Mouse (Mus musculus) kidney, embryonic 14.5 days (tissue): ENCODE results near the gene Plekhh3. TPM values are rescaled to one million over a fixed set of nuclear protein-coding genes. Genes with fewer than 3 reads are reported as not detected.
"Not testable (repeated sequence)": the region's sequence is repeated elsewhere in the genome, so short reads cannot be mapped to it uniquely, and the experiment has no call there.

Experiments
- ATAC-seq: fragments of 200-750 bp; cut with Nextera tagmentation; 2 replicates; pipeline ENCODE4 v1.8.0; 2017; ENCODE audit warnings: moderate number of reproducible peaks, mild to moderate bottlenecking, moderate TSS enrichment, moderate library complexity; ENCODE audit not compliant: low FRiP score, low TSS enrichment
- H3K27ac ChIP-seq: fragments of 300-500 bp; sonication (generic); 2 replicates; pipeline ENCODE4 v1.5.1; 2014; ENCODE audit warnings: low read depth, mild to moderate bottlenecking, low read length, moderate library complexity, mixed read lengths
- H3K27me3 ChIP-seq: fragments of 300-500 bp; sonication (generic); 2 replicates; pipeline ENCODE4 v1.6.1; 2014; ENCODE audit warnings: mild to moderate bottlenecking, low read length; ENCODE audit not compliant: control insufficient read depth, insufficient read depth
- H3K36me3 ChIP-seq: fragments of 300-500 bp; sonication (generic); 2 replicates; pipeline ENCODE4 v1.6.1; 2014; ENCODE audit warnings: low read length, mixed read lengths; ENCODE audit not compliant: control insufficient read depth, insufficient read depth
- H3K4me1 ChIP-seq: fragments of 300-500 bp; sonication (generic); 2 replicates; pipeline ENCODE4 v1.6.1; 2014; ENCODE audit warnings: low read length, mixed read lengths; ENCODE audit not compliant: control insufficient read depth, insufficient read depth
- H3K4me2 ChIP-seq: fragments of 300-500 bp; sonication (generic); replicated peaks from 2 replicates; pipeline ENCODE4 v1.6.1; 2014; ENCODE audit warnings: low read depth, mild to moderate bottlenecking, low read length
- H3K4me3 ChIP-seq: fragments of 300-500 bp; sonication (generic); 2 replicates; pipeline ENCODE4 v1.5.1; 2014; ENCODE audit warnings: mild to moderate bottlenecking, low read length
- H3K9ac ChIP-seq: fragments of 300-500 bp; sonication (generic); 2 replicates; pipeline ENCODE4 v1.6.1; 2014; ENCODE audit warnings: low read depth, mild to moderate bottlenecking, low read length, moderate library complexity
- H3K9me3 ChIP-seq: fragments of 300-500 bp; sonication (generic); 2 replicates; pipeline ENCODE4 v1.6.1; 2016; ENCODE audit warnings: low read length; ENCODE audit not compliant: control insufficient read depth
- WGBS: fragments of 180-500 bp; shearing (Covaris S2); extraction: QIAGEN DNeasy Blood & Tissue Kit; methylation state at CpG from one replicate; pipeline ENCODE4 v1.1.7; 2014; 5-methylcytosine and 5-hydroxymethylcytosine counted together
- polyA plus RNA-seq: library from polyadenylated mRNA; unstranded; fragments of >200 nt; fragmentation: Nextera tagmentation; extraction: Ambion mirVana; gene quantifications from 2 replicates; pipeline ENCODE4 v1.2.1, GENCODE M21; 2014

The Plekhh3 gene
- polyA plus RNA-seq, 1 experiment from 2014 or later, result 17.9 TPM

DNA sequence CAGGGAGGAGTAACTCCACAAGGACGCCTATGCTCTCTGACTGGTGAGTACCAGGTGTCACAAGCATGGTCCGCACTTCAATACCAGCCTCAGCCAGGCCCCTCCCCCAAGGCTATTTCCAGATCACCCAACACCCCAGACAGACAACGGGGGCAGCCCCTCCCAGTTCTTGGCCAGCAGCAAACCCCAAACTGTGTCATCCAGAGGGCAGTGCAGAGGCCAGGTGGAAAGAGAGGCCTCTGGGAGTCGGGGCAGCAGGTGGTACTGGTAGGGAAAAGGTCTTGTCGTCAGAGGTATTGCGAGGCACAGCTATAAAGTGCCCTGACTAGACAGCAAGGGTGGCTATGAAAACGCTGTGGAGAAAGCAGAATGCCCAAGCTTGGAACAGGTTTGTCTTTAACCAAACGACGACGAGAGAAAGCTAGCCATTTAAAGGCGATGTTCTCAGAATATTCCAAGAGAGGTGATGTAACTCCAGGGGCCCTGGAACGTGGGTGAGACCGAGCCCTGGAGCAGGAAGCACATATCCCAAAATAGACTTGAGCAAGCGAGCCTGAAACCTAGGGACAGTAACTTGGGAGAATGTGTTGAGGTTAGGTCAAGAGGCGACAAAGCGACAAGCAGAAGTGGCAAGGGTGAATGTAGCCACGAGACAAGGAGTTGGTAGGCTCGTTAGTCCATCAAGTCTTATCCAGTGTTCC, 40.9 kb downstream of the Plekhh3 start:
- ATAC-seq, result no peak

DNA sequence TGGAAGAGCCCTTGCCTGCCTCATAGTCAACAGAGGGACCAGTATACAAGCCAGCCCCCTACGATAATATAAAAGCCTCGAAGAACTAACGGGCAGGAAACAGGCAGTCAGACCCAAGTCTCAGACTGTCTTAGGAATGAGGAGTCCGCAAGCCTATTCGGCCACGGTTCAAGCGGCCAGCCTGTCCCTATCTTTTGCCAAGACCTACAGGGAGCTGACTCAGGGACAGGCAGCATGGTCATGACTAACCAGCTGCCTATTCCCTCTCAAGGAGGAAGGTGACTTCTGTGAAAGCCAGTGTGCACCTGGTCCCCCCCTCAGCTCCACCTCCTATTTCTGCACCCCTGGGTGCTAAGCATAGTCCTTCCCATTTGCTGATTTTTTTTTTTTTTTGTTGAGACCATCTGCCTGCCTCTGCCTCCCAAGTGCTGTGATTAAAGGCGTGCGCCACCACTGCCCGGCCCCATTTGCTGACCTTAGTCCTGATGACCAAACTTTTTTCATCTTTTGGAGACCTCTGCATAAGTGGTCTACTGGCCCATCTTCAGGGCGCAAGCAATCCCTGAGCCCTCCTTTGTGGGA, 42.1 kb downstream of the Plekhh3 start:
- H3K4me2 ChIP-seq, result no peak overlapping the region
- H3K27ac ChIP-seq, result no peak overlapping the region
- H3K9me3 ChIP-seq, result peaks cover 5% of the 10 kb centered on the region; the same call in 1 of the 2 replicates
- H3K9ac ChIP-seq, result no peak overlapping the region
- H3K36me3 ChIP-seq, result peaks cover 20% of the 10 kb centered on the region
- WGBS, result 83% methylated on average over 11 of the region's 11 CpGs
- no peak for ATAC-seq
- H3K27me3 ChIP-seq, result no peaks in the 10 kb centered on the region
- H3K4me1 ChIP-seq, result no peaks in the 10 kb centered on the region
- no peak overlapping the region for H3K4me3 ChIP-seq

More for the DNA sequence above, 40.9 kb downstream of the Plekhh3 start:
- H3K4me2 ChIP-seq, result no peak overlapping the region
- no peak overlapping the region for H3K27ac ChIP-seq
- no peaks in the 10 kb centered on the region for H3K4me1 ChIP-seq
- H3K9ac ChIP-seq, result no peak overlapping the region
- H3K9me3 ChIP-seq, result peaks cover 5% of the 10 kb centered on the region; the same call in 1 of the 2 replicates
- no peaks in the 10 kb centered on the region for H3K27me3 ChIP-seq
- H3K36me3 ChIP-seq, result peaks cover 15% of the 10 kb centered on the region
- no peak overlapping the region for H3K4me3 ChIP-seq
- 37% methylated on average over 18 of the region's 18 CpGs for WGBS

DNA sequence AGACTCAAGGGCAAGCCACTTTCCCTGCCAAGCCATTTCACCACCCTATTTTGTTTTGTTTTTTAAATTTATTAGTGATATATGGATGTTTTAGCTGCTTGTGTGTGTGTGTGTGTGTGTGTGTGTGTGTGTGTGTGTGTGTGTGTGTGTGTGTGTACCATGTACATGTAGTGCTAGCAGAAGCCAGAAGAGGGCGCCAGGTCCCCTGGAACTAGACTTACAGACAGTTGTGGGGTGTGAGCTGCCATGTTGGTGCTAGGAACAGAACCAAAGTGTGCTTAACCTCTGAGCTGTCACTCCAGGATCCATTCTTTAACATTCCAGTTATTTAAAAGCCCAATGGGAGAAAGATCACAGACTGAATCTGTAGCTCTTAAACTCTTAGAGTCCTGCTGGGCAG, 44.1 kb downstream of the Plekhh3 start:
- Histone ChIP-seq H3K27ac (no peak overlapping the region), H3K9ac (no peak overlapping the region), H3K4me1 (no peaks in the 10 kb centered on the region), H3K27me3 (no peaks in the 10 kb centered on the region), H3K36me3 (peaks cover 39% of the 10 kb centered on the region), H3K9me3 (peaks cover 5% of the 10 kb centered on the region; the same call in 1 of the 2 replicates), H3K4me3 (no peak overlapping the region), H3K4me2 (no peak overlapping the region)
- no peak for ATAC-seq
- 76% methylated on average over 1 of the region's 1 CpGs for WGBS

DNA sequence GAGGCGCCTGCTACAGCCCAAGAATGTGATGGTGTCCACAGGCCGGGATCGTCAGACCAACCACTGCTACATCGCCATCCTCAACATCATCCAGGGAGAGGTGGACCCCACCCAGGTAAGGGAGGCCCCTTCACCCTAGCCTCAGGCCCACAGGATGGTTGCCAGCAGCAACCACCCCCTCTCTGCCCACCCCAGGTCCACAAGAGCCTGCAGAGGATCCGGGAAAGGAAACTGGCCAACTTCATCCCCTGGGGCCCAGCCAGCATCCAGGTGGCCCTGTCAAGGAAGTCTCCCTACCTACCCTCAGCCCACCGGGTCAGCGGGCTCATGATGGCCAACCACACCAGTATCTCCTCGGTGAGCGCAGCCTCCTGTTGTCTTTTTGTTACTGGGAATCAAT, 46.1 kb downstream of the Plekhh3 start:
- not testable (repeated sequence) for H3K27ac ChIP-seq, H3K4me2 ChIP-seq
- 98% methylated on average over 5 of the region's 9 CpGs for WGBS

DNA sequence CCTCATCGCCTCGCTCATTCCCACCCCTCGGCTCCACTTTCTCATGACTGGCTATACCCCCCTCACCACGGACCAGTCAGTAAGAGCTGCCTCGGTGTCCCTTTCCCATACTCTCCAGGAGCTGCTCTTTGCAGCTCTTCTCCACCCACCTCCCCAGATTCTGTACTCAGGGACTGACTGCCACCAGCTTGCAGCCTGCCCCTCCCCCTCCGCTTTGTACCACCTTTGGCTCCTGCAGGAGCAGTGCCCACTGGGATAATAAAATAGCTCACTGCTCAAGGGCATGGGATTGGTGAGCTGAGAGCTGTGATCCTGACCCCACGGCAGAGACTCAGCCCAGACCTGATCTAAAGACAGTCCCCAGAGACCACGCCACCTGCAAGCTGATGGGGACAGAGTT, 46.7 kb downstream of the Plekhh3 start:
- H3K4me2 ChIP-seq, ATAC-seq, H3K27me3 ChIP-seq, H3K4me1 ChIP-seq, H3K27ac ChIP-seq, H3K9ac ChIP-seq, H3K4me3 ChIP-seq, H3K9me3 ChIP-seq: not testable (repeated sequence)
- WGBS, result 90% methylated on average over 8 of the region's 8 CpGs
- peaks cover 39% of the 10 kb centered on the region for H3K36me3 ChIP-seq

More for the DNA sequence above, 46.1 kb downstream of the Plekhh3 start:
- not testable (repeated sequence) for H3K4me1 ChIP-seq, H3K9ac ChIP-seq, H3K27me3 ChIP-seq, ATAC-seq, H3K9me3 ChIP-seq, H3K4me3 ChIP-seq
- H3K36me3 ChIP-seq, result peaks cover 39% of the 10 kb centered on the region

DNA sequence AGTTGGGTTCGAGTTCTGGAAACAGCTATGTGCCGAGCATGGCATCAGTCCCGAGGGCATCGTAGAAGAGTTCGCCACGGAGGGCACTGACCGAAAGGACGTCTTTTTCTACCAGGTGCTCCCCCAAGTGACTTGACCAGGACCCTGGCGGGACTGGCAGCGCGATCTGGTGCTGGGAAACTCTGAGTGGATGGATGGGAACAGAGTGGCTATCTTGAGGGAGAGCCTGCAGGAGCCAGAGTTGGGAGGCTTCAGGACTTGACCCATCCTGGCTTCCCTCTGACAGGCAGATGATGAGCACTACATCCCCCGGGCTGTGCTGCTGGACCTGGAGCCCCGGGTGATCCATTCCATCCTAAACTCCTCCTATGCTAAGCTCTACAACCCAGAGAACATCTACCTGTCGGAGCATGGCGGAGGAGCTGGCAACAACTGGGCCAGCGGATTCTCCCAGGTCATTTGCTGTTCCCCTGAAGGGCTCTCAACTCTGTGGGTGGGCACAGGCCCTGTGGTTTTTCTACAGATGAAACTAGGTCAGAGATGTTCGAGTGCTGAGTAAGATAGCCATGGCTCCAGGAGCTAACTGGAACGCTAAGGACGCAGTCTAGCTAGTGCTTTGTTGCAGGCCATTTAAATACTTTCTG, 50.5 kb downstream of the Plekhh3 start:
- no peaks in the 10 kb centered on the region for H3K27me3 ChIP-seq
- peak overlapping the region; percentile 97 for H3K4me2 ChIP-seq
- peak overlapping the region; percentile 86 for H3K9ac ChIP-seq
- H3K4me3 ChIP-seq, result peak overlapping the region; percentile 89
- H3K27ac ChIP-seq, result peak overlapping the region; percentile 89
- WGBS, result 23% methylated on average over 19 of the region's 19 CpGs
- H3K4me1 ChIP-seq, result peaks cover 18% of the 10 kb centered on the region
- H3K9me3 ChIP-seq, result no peaks in the 10 kb centered on the region
- ATAC-seq, result no peak
- peaks cover 34% of the 10 kb centered on the region; the same call in 1 of the 2 replicates for H3K36me3 ChIP-seq

DNA sequence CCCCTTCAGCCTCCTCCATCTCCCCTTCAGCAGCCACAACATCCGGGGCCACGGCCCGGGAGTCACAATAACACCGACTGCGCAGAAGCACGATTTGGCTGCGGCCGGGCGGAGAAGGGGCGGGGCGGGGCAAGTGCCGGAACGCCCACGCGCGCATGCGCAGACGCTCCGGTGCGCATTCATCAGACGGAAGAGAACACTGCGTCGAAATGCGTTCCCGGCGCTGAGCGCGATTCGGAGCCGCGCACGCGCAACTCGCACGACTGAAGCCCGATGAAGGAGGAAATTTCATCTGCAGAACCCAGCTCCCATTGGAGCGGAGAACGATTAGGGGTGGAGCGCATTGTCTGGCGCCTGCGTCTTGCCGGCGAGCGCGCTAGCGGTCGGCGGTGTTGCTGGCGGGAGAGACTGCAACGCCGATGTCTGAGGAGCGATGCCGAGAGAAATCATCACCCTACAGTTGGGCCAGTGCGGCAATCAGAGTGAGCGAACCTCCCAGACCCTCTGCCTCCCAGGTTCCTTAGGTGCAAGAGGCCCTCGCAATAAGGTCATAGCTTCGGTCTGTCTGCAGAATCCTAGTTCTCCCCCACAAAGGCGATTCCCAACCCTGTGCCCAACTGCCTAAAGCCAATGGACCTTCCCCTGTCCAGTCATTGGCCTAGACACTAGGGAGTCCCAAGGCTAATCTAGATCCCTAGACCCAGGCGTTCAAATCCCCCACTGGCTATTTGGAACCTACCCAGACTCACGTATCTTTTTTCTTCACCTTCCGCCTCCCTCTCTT, 51.2 kb downstream of the Plekhh3 start, which contains the start of the genes Retreg3 and Tubg1:
TSS of gene Retreg3 (minus strand) at position 133 of the 784 bp plus-strand sequence.
TSS of gene Tubg1 (plus strand) at position 178 of the 784 bp plus-strand sequence.
- H3K36me3 ChIP-seq, result peaks cover 29% of the 10 kb centered on the region; the same call in 1 of the 2 replicates
- H3K27me3 ChIP-seq, result no peaks in the 10 kb centered on the region
- H3K4me1 ChIP-seq, result peaks cover 19% of the 10 kb centered on the region
- ATAC-seq, result peak; percentile 95
- peak within 1 kb of the TSS; percentile 89 for H3K4me3 ChIP-seq
- peak within 1 kb of the TSS; percentile 89 for H3K27ac ChIP-seq
- WGBS, result under 1% methylated on average over 61 of the region's 61 CpGs
- H3K9ac ChIP-seq, result peak within 1 kb of the TSS; percentile 91
- H3K4me2 ChIP-seq, result peak within 1 kb of the TSS; percentile 97
- H3K9me3 ChIP-seq, result no peaks in the 10 kb centered on the region

DNA sequence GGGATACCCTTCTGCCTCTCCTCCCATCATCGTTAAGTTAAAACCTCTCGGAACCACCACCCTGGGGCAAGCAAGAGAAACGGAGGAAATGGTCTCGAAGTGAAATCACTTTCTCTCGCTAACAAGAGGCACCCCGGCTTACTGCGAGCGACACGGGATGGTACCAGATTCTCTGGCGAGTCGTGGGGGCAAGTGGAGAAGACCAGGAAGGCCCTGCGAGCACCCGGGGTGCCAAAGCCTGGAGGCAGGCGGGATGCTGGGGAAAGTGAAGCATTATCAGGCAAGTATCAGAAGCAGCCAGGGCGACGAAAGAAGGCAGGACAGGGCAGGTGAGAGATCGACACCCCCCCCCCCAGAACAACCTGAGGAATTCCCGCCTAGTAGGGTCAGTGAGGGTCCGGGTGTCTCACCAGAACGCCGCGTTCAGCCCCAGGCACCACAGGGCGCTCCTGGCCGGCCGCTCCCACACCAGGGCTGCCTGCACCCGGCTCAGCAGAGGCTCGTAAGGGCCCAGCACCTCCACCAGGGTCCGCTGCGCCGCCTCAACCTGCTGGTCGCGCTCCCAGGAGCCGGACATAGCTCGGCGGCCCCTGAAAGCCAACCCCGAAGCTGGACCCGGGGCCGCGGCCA, 51.9 kb downstream of the Plekhh3 start:
- WGBS, result under 1% methylated on average over 39 of the region's 39 CpGs

More for the DNA sequence above, 51.9 kb downstream of the Plekhh3 start:
- Histone ChIP-seq H3K4me1 (peaks cover 19% of the 10 kb centered on the region), H3K27ac (peak overlapping the region; percentile 81), H3K36me3 (peaks cover 26% of the 10 kb centered on the region; the same call in 1 of the 2 replicates), H3K9ac (peak overlapping the region; percentile 91), H3K4me3 (peak overlapping the region; percentile 89), H3K27me3 (no peaks in the 10 kb centered on the region), H3K4me2 (peak overlapping the region; percentile 70), H3K9me3 (no peaks in the 10 kb centered on the region)
- ATAC-seq, result peak; percentile 78; the same call in 1 of the 2 replicates
